Mouse (Mus musculus) spleen, adult 2 months (tissue): ENCODE measurements around the gene Polr2g.

Experiments used
- CTCF ChIP-seq: fragments of 200-500 bp; IDR thresholded peaks from 2 replicates; pipeline ENCODE4 v1.5.1; 2011; ENCODE audit warnings: mild to moderate bottlenecking, inconsistent platforms; ENCODE audit not compliant: insufficient read depth, insufficient read length, insufficient replicate concordance; ENCODE audit errors: extremely low read depth
- POLR2A ChIP-seq: fragments of 200-500 bp; IDR thresholded peaks from 2 replicates; pipeline ENCODE4 v1.6.1; 2011; ENCODE audit warnings: low read depth, low read length, inconsistent platforms

DNA sequence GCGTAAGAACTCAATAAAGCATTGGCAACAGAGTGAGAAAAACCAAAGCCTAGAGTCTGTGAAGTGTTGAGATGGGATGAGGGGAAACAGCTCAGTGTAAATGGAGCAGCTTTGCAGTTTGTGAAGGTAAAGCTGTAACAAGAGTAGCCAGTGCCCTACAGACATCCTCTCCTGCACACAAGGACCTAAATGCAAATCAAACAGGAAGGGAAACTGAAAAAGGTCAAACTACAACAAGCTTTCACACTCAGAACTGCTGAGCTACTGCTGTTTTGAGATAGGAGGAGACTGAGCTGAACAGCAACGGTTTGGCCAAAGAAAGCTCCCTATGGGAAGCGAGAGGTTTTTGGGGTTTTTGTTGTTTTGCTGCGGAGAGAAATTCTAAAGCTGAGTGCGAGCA lies 8.4 kb upstream of the Polr2g start:
- TF ChIP-seq CTCF (no peak), POLR2A (no peak)
